Mouse (Mus musculus) ES-E14 (cell line): ENCODE results near the gene Mpp6.

Experiments used
- CHD2 ChIP-seq: IDR thresholded peaks from 2 replicates; pipeline ENCODE4 v1.6.1; 2014; ENCODE audit warnings: mild to moderate bottlenecking, low read depth, low read length, inconsistent platforms
- HCFC1 ChIP-seq: IDR thresholded peaks from 2 replicates; pipeline ENCODE4 v1.6.1; 2012; ENCODE audit warnings: low read length, inconsistent platforms, borderline replicate concordance; ENCODE audit not compliant: insufficient read depth

DNA sequence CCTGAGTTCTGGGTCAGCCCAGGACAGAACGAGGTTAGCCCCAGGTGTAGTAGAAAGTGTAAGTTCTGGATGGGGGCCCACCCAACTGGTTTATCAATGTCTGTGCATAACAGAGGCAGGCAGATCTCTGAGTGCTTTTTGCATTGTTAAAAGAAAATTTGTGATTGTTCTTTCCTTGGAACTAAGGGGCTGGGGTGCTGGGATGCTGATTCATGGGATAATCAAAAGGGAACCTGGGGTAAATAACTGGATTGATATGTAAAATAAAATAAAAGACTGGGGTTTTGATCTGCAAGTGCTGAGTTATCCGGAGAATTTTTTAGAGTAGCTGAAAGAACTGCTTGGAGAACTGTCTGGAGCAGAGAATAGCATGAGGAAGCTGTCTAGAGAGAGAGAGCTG is 14.2 kb downstream of the Mpp6 start:
- TF ChIP-seq CHD2 (no peak), HCFC1 (no peak)
